Mouse (Mus musculus) kidney, embryonic 16.5 days (tissue): ENCODE measurements around the gene Scaper. TPM values are rescaled to one million over a fixed set of nuclear protein-coding genes. Genes with fewer than 3 reads are reported as not detected.

Experiments
- ATAC-seq: fragments of 200-750 bp; cut with Nextera tagmentation; 2 replicates; pipeline ENCODE4 v1.8.0; 2017; ENCODE audit warnings: moderate TSS enrichment; ENCODE audit not compliant: low FRiP score, low TSS enrichment
- H3K27ac ChIP-seq: fragments of 300-500 bp; sonication (generic); 2 replicates; pipeline ENCODE4 v1.5.1; 2014; ENCODE audit warnings: low read length
- H3K27me3 ChIP-seq: fragments of 300-500 bp; sonication (generic); 2 replicates; pipeline ENCODE4 v1.6.1; 2014; ENCODE audit warnings: low read length, control low read depth, mixed read lengths; ENCODE audit not compliant: insufficient read depth
- H3K36me3 ChIP-seq: fragments of 300-500 bp; sonication (generic); 2 replicates; pipeline ENCODE4 v1.6.1; 2014; ENCODE audit warnings: low read length, control low read depth, mixed read lengths; ENCODE audit not compliant: insufficient read depth
- H3K4me1 ChIP-seq: fragments of 300-500 bp; sonication (generic); 2 replicates; pipeline ENCODE4 v1.6.1; 2014; ENCODE audit warnings: low read length, control low read depth, mixed read lengths; ENCODE audit not compliant: insufficient read depth
- H3K4me2 ChIP-seq: fragments of 300-500 bp; sonication (generic); replicated peaks from 2 replicates; pipeline ENCODE4 v1.6.1; 2014; ENCODE audit warnings: low read depth, low read length
- H3K4me3 ChIP-seq: fragments of 300-500 bp; sonication (generic); 2 replicates; pipeline ENCODE4 v1.5.1; 2014; ENCODE audit warnings: mild to moderate bottlenecking, low read length
- H3K9ac ChIP-seq: fragments of 300-500 bp; sonication (generic); replicated peaks from 2 replicates; pipeline ENCODE4 v1.6.1; 2014; ENCODE audit warnings: low read length
- H3K9me3 ChIP-seq: fragments of 300-500 bp; sonication (generic); 2 replicates; pipeline ENCODE4 v1.6.1; 2016; ENCODE audit warnings: low read length, control low read depth
- WGBS: fragments of 180-500 bp; shearing (Covaris S2); extraction: QIAGEN DNeasy Blood & Tissue Kit; methylation state at CpG from one replicate; pipeline ENCODE4 v1.1.7; 2014; 5-methylcytosine and 5-hydroxymethylcytosine counted together
- polyA plus RNA-seq: library from polyadenylated mRNA; unstranded; fragments of >200 nt; fragmentation: Nextera tagmentation; extraction: Ambion mirVana; gene quantifications from 2 replicates; pipeline ENCODE4 v1.2.1, GENCODE M21; 2015

Gene Scaper
- polyA plus RNA-seq, 1 experiment from 2014 or later: 8.8 TPM

- no peaks in the 10 kb centered on the region for H3K9me3 ChIP-seq
- H3K4me2 ChIP-seq: peak within 1 kb of the TSS; percentile 80
- peaks cover 18% of the 10 kb centered on the region for H3K4me1 ChIP-seq
- H3K27me3 ChIP-seq: peaks cover 11% of the 10 kb centered on the region
- H3K36me3 ChIP-seq: no peaks in the 10 kb centered on the region
- H3K4me3 ChIP-seq: peak within 1 kb of the TSS; percentile 97
- H3K27ac ChIP-seq: peak within 1 kb of the TSS; percentile 94
- WGBS: under 1% methylated on average over 47 of the region's 47 CpGs
- peak within 1 kb of the TSS; percentile 94 for H3K9ac ChIP-seq
- peak; percentile 100 for ATAC-seq
Observed at GRCm38 (mm10) chr9:55512027-55512543, 425.8 kb downstream of the Scaper start, which contains the start of gene Etfa. Etfa (minus strand) TSS chr9:55512243.

- peak overlapping the region; percentile 94 for H3K27ac ChIP-seq
Observed at GRCm38 (mm10) chr9:55511521-55511993, 426.4 kb downstream of the Scaper start.

GRCm38 (mm10) chr9:55510651-55511235 lies 427.2 kb downstream of the Scaper start:
- Histone ChIP-seq H3K4me3 (peak overlapping the region; percentile 97), H3K4me1 (peaks cover 18% of the 10 kb centered on the region), H3K27ac (no peak overlapping the region; the same call in 1 of the 2 replicates), H3K27me3 (peaks cover 11% of the 10 kb centered on the region), H3K9ac (peak overlapping the region; percentile 94; the same call in 1 of the 2 replicates), H3K4me2 (peak overlapping the region; percentile 80), H3K36me3 (no peaks in the 10 kb centered on the region), H3K9me3 (no peaks in the 10 kb centered on the region)
- ATAC-seq: no peak
- WGBS: 79% methylated on average over 10 of the region's 10 CpGs

More at GRCm38 (mm10) chr9:55511521-55511993, 426.4 kb downstream of the Scaper start:
- Histone ChIP-seq H3K4me1 (peaks cover 18% of the 10 kb centered on the region), H3K4me2 (peak overlapping the region; percentile 80), H3K4me3 (peak overlapping the region; percentile 97), H3K36me3 (no peaks in the 10 kb centered on the region), H3K9ac (peak overlapping the region; percentile 94), H3K9me3 (no peaks in the 10 kb centered on the region), H3K27me3 (peaks cover 11% of the 10 kb centered on the region)
- peak; percentile 83 for ATAC-seq
- under 1% methylated on average over 32 of the region's 32 CpGs for WGBS

- WGBS: 74% methylated on average over 1 of the region's 1 CpGs
- H3K9me3 ChIP-seq: no peaks in the 10 kb centered on the region
- H3K27ac ChIP-seq: no peak overlapping the region
Observed at GRCm38 (mm10) chr9:55509731-55510130, 428.2 kb downstream of the Scaper start.

GRCm38 (mm10) chr9:55508701-55509100 lies 429.2 kb downstream of the Scaper start:
- Histone ChIP-seq H3K9ac (no peak overlapping the region), H3K4me3 (no peak overlapping the region), H3K36me3 (no peaks in the 10 kb centered on the region), H3K4me2 (no peak overlapping the region), H3K9me3 (no peaks in the 10 kb centered on the region), H3K27me3 (peaks cover 4% of the 10 kb centered on the region), H3K4me1 (peaks cover 18% of the 10 kb centered on the region), H3K27ac (no peak overlapping the region)
- no peak for ATAC-seq
- 81% methylated on average over 4 of the region's 4 CpGs for WGBS

More at GRCm38 (mm10) chr9:55509731-55510130, 428.2 kb downstream of the Scaper start:
- no peaks in the 10 kb centered on the region for H3K36me3 ChIP-seq
- H3K4me1 ChIP-seq: peaks cover 18% of the 10 kb centered on the region
- no peak overlapping the region for H3K4me2 ChIP-seq
- no peak for ATAC-seq
- no peak overlapping the region for H3K4me3 ChIP-seq
- no peak overlapping the region for H3K9ac ChIP-seq
- peaks cover 11% of the 10 kb centered on the region for H3K27me3 ChIP-seq

GRCm38 (mm10) chr9:55507922-55508321 lies 430.0 kb downstream of the Scaper start:
- Histone ChIP-seq H3K4me2 (no peak overlapping the region), H3K36me3 (no peaks in the 10 kb centered on the region), H3K9me3 (no peaks in the 10 kb centered on the region), H3K27ac (no peak overlapping the region), H3K9ac (no peak overlapping the region), H3K4me3 (no peak overlapping the region), H3K27me3 (peaks cover 3% of the 10 kb centered on the region; the same call in 1 of the 2 replicates), H3K4me1 (peaks cover 18% of the 10 kb centered on the region)
- no peak for ATAC-seq
- 87% methylated on average over 3 of the region's 3 CpGs for WGBS

Other genes starting within 250 kb of the Scaper start
- not detected in 2 replicates for gene 4930563M21Rik, start 72.4 kb upstream of the Scaper start, polyA plus RNA-seq
- 247 and 255 TPM in 2 replicates for gene Rcn2, start 103.7 kb upstream of the Scaper start, polyA plus RNA-seq
- 0.91 and 0.96 TPM in 2 replicates for gene Pstpip1, start 151.8 kb upstream of the Scaper start, polyA plus RNA-seq
- gene Tspan3, start 227.4 kb upstream of the Scaper start, polyA plus RNA-seq: 537 and 577 TPM in 2 replicates